Mouse (Mus musculus): Measurements from ENCODE around the gene Olfr1309. TPM values are rescaled to one million over a fixed set of nuclear protein-coding genes. Genes with fewer than 3 reads are reported as not detected.

Gene Olfr1309
- polyA plus RNA-seq (2012), result not detected in 2 replicates

DNA sequence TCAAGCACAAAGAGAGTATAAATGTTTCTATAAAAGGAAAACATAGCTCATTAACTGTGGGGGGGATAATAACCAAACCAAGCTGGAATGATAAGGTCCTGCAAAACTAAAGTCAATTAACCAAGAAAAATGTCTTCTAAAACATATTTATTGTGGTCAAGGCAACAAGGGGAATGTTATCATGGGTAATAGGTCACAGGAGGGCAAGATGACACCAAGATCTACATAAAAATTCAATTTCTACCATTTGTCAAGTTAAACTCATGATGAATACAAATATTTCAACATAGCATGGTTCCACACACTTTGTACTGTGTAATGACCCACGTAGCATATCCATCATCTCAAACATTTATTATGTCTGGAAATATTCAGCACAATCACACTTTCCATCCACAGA lies at the start of gene Olfr1309:
Gene Olfr1309 (minus strand): TSS at position 101 of the 400 bp plus-strand sequence.
- TF ChIP-seq GATA1 (IDR thresholded peaks at IDR 0.05; ENCODE audit: low read length), result no peak

GRCm38 (mm10) chr2:112024312-112024711 lies 34.2 kb upstream of the Olfr1309 start, which contains the start of gene Olfr1311:
TSS of gene Olfr1311 (minus strand) at chr2:112024412.
- TF ChIP-seq GATA1 (IDR thresholded peaks at IDR 0.05; ENCODE audit: low read length), result no peak

- TF ChIP-seq GATA1 (IDR thresholded peaks at IDR 0.05; ENCODE audit: low read length), result no peak
Measured at GRCm38 (mm10) chr2:112014900-112015299, 24.8 kb upstream of the Olfr1309 start.

- TF ChIP-seq GATA1 (IDR thresholded peaks at IDR 0.05; ENCODE audit: low read length), result no peak
Measured at GRCm38 (mm10) chr2:112012608-112013007, 22.5 kb upstream of the Olfr1309 start, which contains the start of gene Olfr1310. TSS of gene Olfr1310 (minus strand) at chr2:112012708.

DNA sequence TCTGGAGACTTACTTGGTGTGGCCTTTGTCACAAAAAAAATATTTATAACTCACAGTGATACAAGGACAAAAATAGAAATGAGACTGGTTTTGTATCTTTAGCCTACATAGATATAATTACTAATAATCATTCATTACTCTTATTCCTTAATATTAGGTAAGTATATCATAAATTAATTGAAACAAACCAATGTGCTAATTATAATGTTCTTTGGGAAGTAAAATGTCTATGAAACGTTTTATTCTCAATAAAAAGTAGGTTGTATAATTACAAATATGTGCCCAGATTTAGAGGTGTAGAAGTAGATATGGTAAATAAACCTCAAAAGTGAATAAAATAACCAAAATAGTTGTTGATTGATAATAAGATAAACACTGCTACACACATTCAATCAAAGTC lies 25.2 kb downstream of the Olfr1309 start, which contains the start of gene Olfr1308:
Gene Olfr1308 (minus strand): TSS at position 101 of the 400 bp plus-strand sequence.
- no peak for TF ChIP-seq GATA1 (IDR thresholded peaks at IDR 0.05; ENCODE audit: low read length)

DNA sequence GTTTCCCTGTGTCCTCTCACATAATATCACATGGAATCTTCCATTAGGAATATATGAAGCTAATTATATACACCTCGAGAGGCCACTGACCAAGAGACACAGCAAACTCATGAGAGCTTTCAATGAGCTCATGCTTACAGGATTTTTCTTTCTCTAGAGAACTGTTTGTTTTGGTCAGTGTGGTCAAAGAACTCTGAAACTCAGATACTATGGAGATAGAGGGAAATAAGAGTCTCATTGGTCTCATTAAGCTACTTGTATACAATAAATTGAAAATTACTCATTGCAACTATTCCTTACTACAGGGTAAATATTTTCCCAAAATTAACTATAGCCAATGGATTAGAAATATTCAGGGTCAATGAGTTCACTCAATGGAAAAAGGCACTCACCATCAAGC lies 40.7 kb downstream of the Olfr1309 start, which contains the start of gene Olfr1307:
Gene Olfr1307 (minus strand): TSS at position 101 of the 400 bp plus-strand sequence.
- no peak for TF ChIP-seq GATA1 (IDR thresholded peaks at IDR 0.05; ENCODE audit: low read length)

Other genes starting within 250 kb of the Olfr1309 start
- gene Olfr1301, start 239.3 kb downstream of the Olfr1309 start, polyA plus RNA-seq (2012), result not detected in 2 replicates
- not detected in 2 replicates for gene Olfr1302, start 212.9 kb downstream of the Olfr1309 start, polyA plus RNA-seq (2012)
- not detected in 2 replicates for gene Olfr1303, start 169.9 kb downstream of the Olfr1309 start, polyA plus RNA-seq (2012)
- gene Olfr1305, start 113.1 kb downstream of the Olfr1309 start, polyA plus RNA-seq (2012), result not detected in 2 replicates
- not detected in 2 replicates for gene Olfr1306, start 74.0 kb downstream of the Olfr1309 start, polyA plus RNA-seq (2012)
- not detected in 2 replicates for gene Olfr1307, start 40.8 kb downstream of the Olfr1309 start, polyA plus RNA-seq (2012)
- not detected in 2 replicates for gene Olfr1308, start 25.3 kb downstream of the Olfr1309 start, polyA plus RNA-seq (2012)
- gene Olfr1310, start 22.4 kb upstream of the Olfr1309 start, polyA plus RNA-seq (2012), result not detected in 2 replicates
- not detected in 2 replicates for gene Olfr1311, start 34.1 kb upstream of the Olfr1309 start, polyA plus RNA-seq (2012)
- gene Olfr1312, start 60.0 kb upstream of the Olfr1309 start, polyA plus RNA-seq (2012), result not detected in 2 replicates
- gene Olfr1313, start 87.6 kb upstream of the Olfr1309 start, polyA plus RNA-seq (2012), result not detected in 2 replicates
- gene Olfr1314, start 106.5 kb upstream of the Olfr1309 start, polyA plus RNA-seq (2012), result not detected in 2 replicates
- gene Olfr1315-ps1, start 125.2 kb upstream of the Olfr1309 start, polyA plus RNA-seq (2012), result not detected in 2 replicates
- not detected in 2 replicates for gene Olfr1316, start 144.7 kb upstream of the Olfr1309 start, polyA plus RNA-seq (2012)
- gene Olfr1317, start 150.0 kb upstream of the Olfr1309 start, polyA plus RNA-seq (2012), result not detected in 2 replicates
- gene Olfr1318, start 163.9 kb upstream of the Olfr1309 start, polyA plus RNA-seq (2012), result not detected in 2 replicates
- gene Lpcat4, start 249.2 kb upstream of the Olfr1309 start, polyA plus RNA-seq (2012), result 35.9 and 44.2 TPM in 2 replicates